ENCODE assay signal across 8 mouse cellular contexts in genomic region chr19:15868865-15869698, GRCm38 (mm10).
DNase-seq lines count a peak whose midpoint lies in the region; ATAC-seq and TF ChIP-seq lines count a peak whose summit lies in the region.

No protein-coding gene starts in this region.

- TF ChIP-seq EP300 in stomach, postnatal 0 days (optimal IDR thresholded peaks at IDR 0.05) = no peak

- TF ChIP-seq CTCF in gastrocnemius, adult 2 months (IDR thresholded peaks at IDR 0.05) = peak; percentile 38
- TF ChIP-seq CTCF in stomach, postnatal 0 days (IDR thresholded peaks at IDR 0.05; ENCODE audit: low read depth) = peak; percentile 81

- no peaks in the 10 kb centered on the region for H3K9me3 ChIP-seq in stomach, postnatal 0 days (ENCODE audit: control insufficient read depth, low read length)

- no peak for DNase-seq in gastrocnemius, adult 2 months
- no peak for DNase-seq in gastrocnemius, postnatal 4 days (ENCODE audit: low spot score in 2 of 2)
- peak; percentile 24 for DNase-seq in 416B (ENCODE audit: low read depth)
- peak; percentile 27 for DNase-seq in embryo, embryonic 9.5 days (ENCODE audit: extremely low spot score)
- DNase-seq in kidney, postnatal 4 days = peak; percentile 21 to 36
- DNase-seq in mesoderm, embryonic 11.5 days (ENCODE audit: low read depth, low spot score) = peak; percentile 41
- DNase-seq in stomach, postnatal 0 days (ENCODE audit: low spot score) = no peak
- DNase-seq in c-Kit-positive CD71-positive TER-119-positive erythroid progenitor cells, embryonic 14.5 days (ENCODE audit: low spot score) = no peak

- intact Hi-C loops in gastrocnemius, adult 2 months (cut with DNase I) = loop anchor here (5.0 kb wide), 2 partner anchors 98 to 113 kb away; partner anchors contain the start of gene Cep78

- no peaks in the 10 kb centered on the region for H3K36me3 ChIP-seq in stomach, postnatal 0 days (ENCODE audit: control insufficient read depth, insufficient read depth, low read length)

- H3K4me1 ChIP-seq in stomach, postnatal 0 days (replicated peaks; ENCODE audit: control insufficient read depth, insufficient read depth) = no peaks in the 10 kb centered on the region

- no peak overlapping the region for H3K27ac ChIP-seq in gastrocnemius, adult 2 months
- no peak overlapping the region for H3K27ac ChIP-seq in stomach, postnatal 0 days (replicated peaks)

- no peak for ATAC-seq in stomach, postnatal 0 days (ENCODE audit: low FRiP score, low TSS enrichment)

- 20% methylated on average over 7 of the region's 7 CpGs for WGBS in stomach, postnatal 0 days

- H3K4me2 ChIP-seq in stomach, postnatal 0 days (replicated peaks; ENCODE audit: low read depth) = no peak overlapping the region

- no peak overlapping the region for H3K9ac ChIP-seq in stomach, postnatal 0 days (ENCODE audit: low read length)

- no peak overlapping the region for H3K4me3 ChIP-seq in gastrocnemius, adult 2 months
- H3K4me3 ChIP-seq in stomach, postnatal 0 days (ENCODE audit: low read depth, low read length) = no peak overlapping the region

- no peaks in the 10 kb centered on the region for H3K27me3 ChIP-seq in stomach, postnatal 0 days (ENCODE audit: control insufficient read depth, insufficient read depth, low read length)

Comparison
In these comparisons a context has a peak if more than half of its experiments do, and no peak if none do; other contexts are left out.
1. DNase-seq: peak in 416B (single experiment), embryo, embryonic 9.5 days (single experiment), kidney, postnatal 4 days (2 of 2) and mesoderm, embryonic 11.5 days (single experiment); none in gastrocnemius, adult 2 months (single experiment), gastrocnemius, postnatal 4 days (0 of 2), stomach, postnatal 0 days (single experiment) and c-Kit-positive CD71-positive TER-119-positive erythroid progenitor cells, embryonic 14.5 days (single experiment).